Mouse (Mus musculus): Measurements from ENCODE around the gene Vwa5b1.

GRCm38 (mm10) chr4:138517153-138517789, 118.4 kb downstream of the Vwa5b1 start:
- TF ChIP-seq HCFC1 (IDR thresholded peaks at IDR 0.05; ENCODE audit: borderline replicate concordance, insufficient read depth, low read length): no peak
- TF ChIP-seq MAFK (IDR thresholded peaks at IDR 0.05; ENCODE audit: insufficient read depth, low read depth, low read length): no peak
- TF ChIP-seq ZC3H11A (IDR thresholded peaks at IDR 0.05; ENCODE audit: borderline replicate concordance, low read depth, low read length): no peak
- TF ChIP-seq CHD2 (IDR thresholded peaks at IDR 0.05; ENCODE audit: low read depth, low read length): no peak
- no peak for TF ChIP-seq ZNF384 (IDR thresholded peaks at IDR 0.05; ENCODE audit: low read depth, low read length)

Data from ES-E14 (cell line).